Mouse (Mus musculus): ENCODE data around the gene Exoc2. TPM values are rescaled to one million over a fixed set of nuclear protein-coding genes. Genes with fewer than 3 reads are reported as not detected.

Gene Exoc2
- polyA plus RNA-seq, 1 experiment from 2014 or later, result 20.9 TPM

- Histone ChIP-seq H3K27me3 (ENCODE audit: control insufficient read depth, insufficient read depth, low read length) (no peaks in the 10 kb centered on the region), H3K36me3 (ENCODE audit: control insufficient read depth, insufficient read depth) (no peaks in the 10 kb centered on the region), H3K4me2 (ENCODE audit: low read depth, low read length) (no peak overlapping the region), H3K9ac (ENCODE audit: low read length) (no peak overlapping the region), H3K4me1 (ENCODE audit: control insufficient read depth, insufficient read depth, low read length) (peaks cover 7% of the 10 kb centered on the region), H3K4me3 (ENCODE audit: low read length) (no peak overlapping the region), H3K9me3 (replicated peaks; ENCODE audit: control insufficient read depth, low read length) (no peaks in the 10 kb centered on the region), H3K27ac (ENCODE audit: low read length) (0 out of 2 replicates have a peak overlapping the region, but pooled peaks have one; percentile 16)
- ATAC-seq (replicated peaks; ENCODE audit: extremely low read depth, insufficient read depth, low FRiP score), result no peak
- WGBS, result 51% methylated on average over 9 of the region's 9 CpGs
Measured at GRCm38 (mm10) chr13:30792308-30792707, 181.6 kb downstream of the Exoc2 start.

- Histone ChIP-seq H3K9ac (ENCODE audit: low read length) (no peak overlapping the region), H3K4me1 (ENCODE audit: control insufficient read depth, insufficient read depth, low read length) (peaks cover 11% of the 10 kb centered on the region), H3K4me3 (ENCODE audit: low read length) (no peak overlapping the region), H3K27ac (ENCODE audit: low read length) (no peak overlapping the region), H3K4me2 (ENCODE audit: low read depth, low read length) (no peak overlapping the region), H3K36me3 (ENCODE audit: control insufficient read depth, insufficient read depth) (no peaks in the 10 kb centered on the region), H3K9me3 (replicated peaks; ENCODE audit: control insufficient read depth, low read length) (no peaks in the 10 kb centered on the region), H3K27me3 (ENCODE audit: control insufficient read depth, insufficient read depth, low read length) (no peaks in the 10 kb centered on the region)
- WGBS, result 68% methylated on average over 5 of the region's 5 CpGs
- no peak for ATAC-seq (replicated peaks; ENCODE audit: extremely low read depth, insufficient read depth, low FRiP score)
Measured at GRCm38 (mm10) chr13:30790016-30790415, 183.9 kb downstream of the Exoc2 start.

GRCm38 (mm10) chr13:30788421-30788820 lies 185.5 kb downstream of the Exoc2 start:
- 86% methylated on average over 3 of the region's 3 CpGs for WGBS
- Histone ChIP-seq H3K9me3 (replicated peaks; ENCODE audit: control insufficient read depth, low read length) (no peaks in the 10 kb centered on the region), H3K4me2 (ENCODE audit: low read depth, low read length) (no peak overlapping the region), H3K4me1 (ENCODE audit: control insufficient read depth, insufficient read depth, low read length) (peaks cover 13% of the 10 kb centered on the region; the same call in 1 of the 2 replicates), H3K9ac (ENCODE audit: low read length) (no peak overlapping the region), H3K27me3 (ENCODE audit: control insufficient read depth, insufficient read depth, low read length) (no peaks in the 10 kb centered on the region), H3K4me3 (ENCODE audit: low read length) (no peak overlapping the region), H3K27ac (ENCODE audit: low read length) (no peak overlapping the region), H3K36me3 (ENCODE audit: control insufficient read depth, insufficient read depth) (no peaks in the 10 kb centered on the region)
- ATAC-seq (replicated peaks; ENCODE audit: extremely low read depth, insufficient read depth, low FRiP score), result no peak

GRCm38 (mm10) chr13:30787960-30788359 lies 185.9 kb downstream of the Exoc2 start:
- H3K27me3 ChIP-seq (ENCODE audit: control insufficient read depth, insufficient read depth, low read length), result no peaks in the 10 kb centered on the region
- ATAC-seq (replicated peaks; ENCODE audit: extremely low read depth, insufficient read depth, low FRiP score), result no peak
- H3K4me2 ChIP-seq (ENCODE audit: low read depth, low read length), result no peak overlapping the region
- no peak overlapping the region for H3K27ac ChIP-seq (ENCODE audit: low read length)
- no peak overlapping the region for H3K9ac ChIP-seq (ENCODE audit: low read length)
- H3K4me1 ChIP-seq (ENCODE audit: control insufficient read depth, insufficient read depth, low read length), result peaks cover 11% of the 10 kb centered on the region; the same call in 1 of the 2 replicates
- 91% methylated on average over 4 of the region's 4 CpGs for WGBS
- H3K9me3 ChIP-seq (replicated peaks; ENCODE audit: control insufficient read depth, low read length), result no peaks in the 10 kb centered on the region
- no peak overlapping the region for H3K4me3 ChIP-seq (ENCODE audit: low read length)
- H3K36me3 ChIP-seq (ENCODE audit: control insufficient read depth, insufficient read depth), result no peaks in the 10 kb centered on the region

GRCm38 (mm10) chr13:30787556-30787955 lies 186.3 kb downstream of the Exoc2 start:
- no peaks in the 10 kb centered on the region for H3K36me3 ChIP-seq (ENCODE audit: control insufficient read depth, insufficient read depth)
- ATAC-seq (replicated peaks; ENCODE audit: extremely low read depth, insufficient read depth, low FRiP score), result no peak
- no peaks in the 10 kb centered on the region for H3K27me3 ChIP-seq (ENCODE audit: control insufficient read depth, insufficient read depth, low read length)
- H3K9ac ChIP-seq (ENCODE audit: low read length), result no peak overlapping the region
- no peak overlapping the region for H3K27ac ChIP-seq (ENCODE audit: low read length)
- H3K4me1 ChIP-seq (ENCODE audit: control insufficient read depth, insufficient read depth, low read length), result peaks cover 8% of the 10 kb centered on the region; the same call in 1 of the 2 replicates
- H3K4me3 ChIP-seq (ENCODE audit: low read length), result no peak overlapping the region
- H3K4me2 ChIP-seq (ENCODE audit: low read depth, low read length), result no peak overlapping the region
- WGBS, result 96% methylated on average over 2 of the region's 2 CpGs
- no peaks in the 10 kb centered on the region for H3K9me3 ChIP-seq (replicated peaks; ENCODE audit: control insufficient read depth, low read length)

- no peak overlapping the region for H3K9ac ChIP-seq (ENCODE audit: low read length)
- no peaks in the 10 kb centered on the region for H3K9me3 ChIP-seq (replicated peaks; ENCODE audit: control insufficient read depth, low read length)
- 43% methylated on average over 2 of the region's 2 CpGs for WGBS
- H3K27ac ChIP-seq (ENCODE audit: low read length), result no peak overlapping the region
- H3K4me3 ChIP-seq (ENCODE audit: low read length), result no peak overlapping the region
- H3K36me3 ChIP-seq (ENCODE audit: control insufficient read depth, insufficient read depth), result no peaks in the 10 kb centered on the region
- H3K4me2 ChIP-seq (ENCODE audit: low read depth, low read length), result no peak overlapping the region
- no peak; the same call in 1 of the 2 replicates for ATAC-seq (replicated peaks; ENCODE audit: extremely low read depth, insufficient read depth, low FRiP score)
- H3K4me1 ChIP-seq (ENCODE audit: control insufficient read depth, insufficient read depth, low read length), result peaks cover 11% of the 10 kb centered on the region
- no peaks in the 10 kb centered on the region for H3K27me3 ChIP-seq (ENCODE audit: control insufficient read depth, insufficient read depth, low read length)
Measured at GRCm38 (mm10) chr13:30787036-30787320, 186.9 kb downstream of the Exoc2 start.

GRCm38 (mm10) chr13:30786235-30787035 lies 187.5 kb downstream of the Exoc2 start:
- no peak overlapping the region for H3K4me2 ChIP-seq (ENCODE audit: low read depth, low read length)
- 55% methylated on average over 5 of the region's 5 CpGs for WGBS
- H3K9ac ChIP-seq (ENCODE audit: low read length), result no peak overlapping the region
- H3K4me3 ChIP-seq (ENCODE audit: low read length), result no peak overlapping the region
- peaks cover 14% of the 10 kb centered on the region for H3K4me1 ChIP-seq (ENCODE audit: control insufficient read depth, insufficient read depth, low read length)
- H3K27me3 ChIP-seq (ENCODE audit: control insufficient read depth, insufficient read depth, low read length), result no peaks in the 10 kb centered on the region
- H3K36me3 ChIP-seq (ENCODE audit: control insufficient read depth, insufficient read depth), result no peaks in the 10 kb centered on the region
- ATAC-seq (replicated peaks; ENCODE audit: extremely low read depth, insufficient read depth, low FRiP score), result 0 out of 2 replicates have a peak, but pooled peaks have one; percentile 21
- H3K27ac ChIP-seq (ENCODE audit: low read length), result no peak overlapping the region
- H3K9me3 ChIP-seq (replicated peaks; ENCODE audit: control insufficient read depth, low read length), result no peaks in the 10 kb centered on the region

- H3K4me2 ChIP-seq (ENCODE audit: low read depth, low read length), result no peak overlapping the region
- no peaks in the 10 kb centered on the region for H3K9me3 ChIP-seq (replicated peaks; ENCODE audit: control insufficient read depth, low read length)
- no peak overlapping the region for H3K27ac ChIP-seq (ENCODE audit: low read length)
- no peak overlapping the region for H3K9ac ChIP-seq (ENCODE audit: low read length)
- H3K36me3 ChIP-seq (ENCODE audit: control insufficient read depth, insufficient read depth), result no peaks in the 10 kb centered on the region
- no peaks in the 10 kb centered on the region for H3K27me3 ChIP-seq (ENCODE audit: control insufficient read depth, insufficient read depth, low read length)
- 79% methylated on average over 4 of the region's 4 CpGs for whole genome bisulfite sequencing
- ATAC-seq (replicated peaks; ENCODE audit: extremely low read depth, insufficient read depth, low FRiP score), result no peak
- H3K4me1 ChIP-seq (ENCODE audit: control insufficient read depth, insufficient read depth, low read length), result peaks cover 14% of the 10 kb centered on the region
- H3K4me3 ChIP-seq (ENCODE audit: low read length), result no peak overlapping the region
Measured at GRCm38 (mm10) chr13:30785423-30786040, 188.4 kb downstream of the Exoc2 start.

- Histone ChIP-seq H3K4me2 (ENCODE audit: low read depth, low read length) (peak overlapping the region; percentile 1; the same call in 1 of the 2 replicates), H3K27ac (ENCODE audit: low read length) (no peak overlapping the region), H3K27me3 (ENCODE audit: control insufficient read depth, insufficient read depth, low read length) (no peaks in the 10 kb centered on the region), H3K9me3 (replicated peaks; ENCODE audit: control insufficient read depth, low read length) (no peaks in the 10 kb centered on the region), H3K4me3 (ENCODE audit: low read length) (no peak overlapping the region), H3K36me3 (ENCODE audit: control insufficient read depth, insufficient read depth) (no peaks in the 10 kb centered on the region), H3K9ac (ENCODE audit: low read length) (no peak overlapping the region), H3K4me1 (ENCODE audit: control insufficient read depth, insufficient read depth, low read length) (peaks cover 14% of the 10 kb centered on the region)
- no peak for ATAC-seq (replicated peaks; ENCODE audit: extremely low read depth, insufficient read depth, low FRiP score)
- 37% methylated on average over 8 of the region's 8 CpGs for WGBS
Measured at GRCm38 (mm10) chr13:30782419-30782818, 191.5 kb downstream of the Exoc2 start.

All from heart, embryonic 16.5 days (tissue).